Mouse (Mus musculus) spleen, postnatal 4 days (tissue): ENCODE results near the gene Mydgf.

Source experiments
- DNase-seq, 2 experiments: peaks; one replicate each; pipeline ENCODE4 v3.0.0; 2022; ENCODE audit warnings: low spot score in 2 of 2

Mydgf gene

DNA sequence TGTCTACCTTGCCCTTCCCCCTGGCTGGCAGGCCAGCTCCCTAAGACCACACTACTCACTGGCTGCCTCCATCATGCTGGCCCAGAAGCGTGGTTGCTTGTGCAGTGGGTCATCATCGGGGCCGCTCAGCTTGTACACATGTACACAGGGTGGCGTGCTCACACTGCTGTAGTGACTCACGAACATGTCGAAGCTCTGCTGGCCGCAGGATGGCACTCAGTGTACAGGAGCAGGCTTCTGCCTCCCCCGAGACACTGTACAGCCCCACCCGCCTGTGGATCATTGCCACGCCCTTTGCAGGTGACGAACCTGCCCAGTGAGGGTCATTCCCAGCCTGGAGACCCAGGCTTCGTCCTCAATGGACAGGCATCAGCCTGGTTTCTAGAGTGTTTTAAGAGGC lies 10.6 kb upstream of the Mydgf start:
- DNase-seq, result no peak

DNA sequence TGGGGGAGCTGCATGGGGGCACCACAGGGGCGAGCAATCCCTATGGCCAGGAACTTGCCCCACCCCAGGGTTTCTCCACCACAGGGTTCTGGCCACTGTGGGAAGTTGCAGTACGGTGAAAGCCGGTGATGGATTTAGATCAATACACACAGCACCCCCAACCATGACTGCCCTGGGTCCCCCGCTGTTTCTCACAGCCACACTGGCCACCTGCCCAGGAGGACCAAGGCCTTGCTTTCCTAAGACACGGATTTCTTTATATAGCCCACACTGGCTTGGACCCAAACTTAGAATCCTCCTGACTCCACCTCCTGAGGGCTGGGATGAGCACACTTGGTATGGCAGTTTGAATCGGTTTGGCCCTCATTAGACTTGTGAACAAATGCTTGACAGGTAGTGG lies 7.5 kb upstream of the Mydgf start:
- DNase-seq, result no peak

DNA sequence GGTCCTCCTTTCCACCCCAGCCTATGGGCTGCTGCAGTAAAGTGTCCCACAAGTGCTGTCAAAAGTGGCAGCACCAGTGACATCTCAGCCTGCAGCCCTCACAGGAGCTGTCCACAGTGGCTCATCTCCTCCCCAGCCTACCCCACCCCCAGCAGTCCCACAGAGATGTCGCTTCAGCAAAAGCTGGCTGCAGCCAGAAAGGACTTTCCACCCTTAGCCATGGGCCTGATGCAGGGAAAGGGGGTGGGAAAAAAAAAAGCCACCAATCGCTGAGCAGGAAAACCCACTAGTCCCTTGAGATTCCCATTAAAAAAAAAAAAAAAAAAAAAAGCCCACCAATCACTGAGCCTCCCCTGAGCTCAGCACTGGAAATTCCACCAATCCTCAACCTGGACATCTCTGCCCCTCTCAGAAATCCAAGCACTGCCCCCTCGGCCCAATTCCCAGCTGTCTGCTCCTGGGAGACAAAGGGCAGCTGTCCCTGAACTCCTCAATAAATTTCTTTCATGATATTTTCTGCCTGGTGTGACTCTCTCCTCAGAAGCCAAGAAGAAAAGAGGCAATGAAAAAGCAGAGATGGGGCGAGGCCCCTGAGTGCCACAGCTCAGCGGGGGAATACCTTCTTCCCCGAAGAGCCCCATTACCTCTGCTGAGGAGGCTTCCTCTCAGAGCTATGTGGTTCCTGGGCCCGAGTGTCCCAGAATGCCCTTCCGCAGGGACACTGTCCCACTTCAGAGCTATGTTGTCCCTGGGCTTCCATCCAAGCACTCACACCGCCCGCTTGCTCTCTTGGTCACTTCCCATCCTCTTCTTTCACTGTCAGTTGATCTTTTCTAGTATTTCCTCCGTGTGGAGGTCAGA lies 1.8 kb upstream of the Mydgf start:
- DNase-seq, result no peak

DNA sequence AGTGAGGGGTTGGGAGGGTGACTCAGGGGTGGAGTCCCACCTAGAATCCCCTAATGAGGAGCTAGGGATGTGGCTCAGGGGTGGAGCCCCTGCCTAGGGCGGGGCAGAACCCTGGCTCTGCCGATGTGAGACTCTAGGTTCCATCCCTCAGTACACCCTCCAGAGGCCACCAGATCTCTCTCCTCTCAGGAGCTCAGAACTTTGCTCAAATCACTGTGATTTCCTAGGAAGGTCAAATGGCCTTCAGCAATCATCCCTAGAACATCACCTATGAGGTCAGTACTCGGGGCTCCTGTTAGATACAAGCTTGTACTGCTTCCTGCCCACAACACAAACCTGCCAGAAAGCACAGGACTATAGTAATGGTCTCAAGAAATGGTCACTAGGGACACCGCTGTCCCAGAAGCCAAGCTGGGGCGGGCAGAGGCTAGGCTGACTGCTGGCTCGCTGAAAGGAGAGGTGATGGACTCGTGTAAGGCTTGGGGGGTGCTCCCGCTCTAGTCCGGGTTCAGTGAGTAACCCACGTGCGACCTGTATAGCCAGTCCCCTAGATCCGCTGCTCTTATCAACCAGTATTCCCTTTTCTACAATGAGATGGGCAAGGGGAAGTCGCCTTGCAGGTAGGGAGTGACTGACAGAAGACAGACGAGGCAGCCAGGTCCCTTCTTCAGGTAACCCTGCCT lies 604 bp downstream of the Mydgf start:
- no peak for DNase-seq

DNA sequence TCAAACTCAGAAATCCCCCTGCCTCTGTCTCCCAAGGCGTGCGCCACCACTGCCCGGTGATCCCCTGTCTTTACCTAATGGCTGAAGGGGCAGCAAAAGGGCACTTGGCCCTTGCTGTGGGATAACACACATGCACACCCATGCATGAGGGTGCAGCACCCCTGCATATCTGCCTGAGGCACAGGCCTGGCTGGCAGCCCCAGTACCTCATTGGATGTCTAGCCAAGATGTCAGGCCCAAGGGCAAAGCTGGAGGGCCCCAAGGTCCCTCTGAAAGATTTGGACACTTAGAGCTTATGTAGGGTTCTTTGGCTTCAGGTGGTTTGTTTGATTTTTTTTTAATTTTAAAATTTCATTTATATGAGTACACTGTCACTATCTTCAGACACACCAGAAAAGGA lies 8.3 kb downstream of the Mydgf start:
- no peak for DNase-seq

DNA sequence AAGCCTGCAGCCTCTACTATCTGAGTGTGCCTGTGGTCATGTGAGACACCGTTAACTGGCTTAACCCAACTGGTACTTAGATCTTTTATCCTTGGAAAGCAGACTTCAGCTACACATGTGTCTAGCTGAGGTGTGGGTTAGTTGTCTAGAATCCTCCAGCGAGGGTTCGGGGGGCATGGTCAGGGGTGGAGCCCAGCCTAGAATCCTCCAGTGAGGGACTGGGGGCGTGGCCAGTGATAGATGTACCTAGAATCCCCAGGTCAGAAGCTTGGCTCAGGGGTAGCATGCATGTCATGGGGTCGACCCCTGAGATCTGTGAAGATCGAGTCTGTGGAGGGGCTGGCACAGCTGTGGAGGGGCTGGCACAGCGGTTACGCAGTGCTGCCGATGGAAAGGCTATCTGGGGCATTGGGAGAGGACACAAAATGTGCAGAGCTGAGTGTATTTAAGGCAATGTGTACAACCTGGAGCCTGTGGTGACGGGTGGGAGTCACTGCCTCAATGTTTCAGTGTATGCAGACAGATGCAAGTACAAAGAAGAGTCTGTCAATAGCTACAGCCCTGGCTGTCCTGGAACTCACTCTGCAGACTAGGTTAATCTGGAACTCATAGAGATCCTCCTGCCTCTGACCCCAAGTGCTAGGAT lies 10.2 kb downstream of the Mydgf start:
- peak in 1 of 2 experiments; percentile 36 for DNase-seq

DNA sequence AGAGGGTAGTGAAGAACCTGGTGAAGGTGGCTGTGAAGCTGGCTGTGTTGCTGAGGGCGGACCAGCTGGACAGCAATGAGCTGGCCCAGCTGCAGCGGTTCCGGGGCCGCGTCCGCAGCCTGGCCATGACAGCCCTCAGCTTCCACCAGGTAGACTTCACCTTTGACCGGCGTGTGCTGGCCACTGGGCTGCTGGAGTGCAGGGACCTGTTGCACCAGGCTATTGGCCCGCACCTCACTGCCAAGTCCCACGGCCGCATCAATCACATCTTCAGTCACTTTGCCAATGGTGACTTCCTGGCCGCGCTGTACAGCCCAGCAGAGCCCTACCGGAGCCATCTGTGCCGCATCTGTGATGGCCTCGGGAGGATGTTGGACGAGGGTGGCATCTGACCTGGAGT lies 11.8 kb downstream of the Mydgf start:
- DNase-seq, result no peak

DNA sequence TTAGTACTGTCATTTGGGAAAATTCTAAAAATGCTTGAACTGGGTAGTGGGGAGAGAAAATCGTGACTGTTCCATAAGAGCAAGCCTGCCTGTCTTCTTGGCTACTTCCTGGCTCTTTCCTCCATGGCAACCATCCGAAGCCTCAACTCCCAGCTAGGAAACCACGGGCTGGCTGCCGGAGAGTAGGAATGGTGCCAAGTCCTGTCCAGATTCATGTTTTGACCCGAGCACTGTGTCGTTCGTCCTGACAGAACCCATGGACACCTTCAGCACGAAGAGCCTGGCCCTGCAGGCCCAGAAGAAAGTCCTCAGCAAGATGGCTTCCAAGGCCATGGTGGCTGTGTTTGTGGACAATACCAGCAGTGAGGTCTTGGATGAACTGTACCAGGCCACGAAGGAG lies 12.3 kb downstream of the Mydgf start:
- DNase-seq, result no peak

DNA sequence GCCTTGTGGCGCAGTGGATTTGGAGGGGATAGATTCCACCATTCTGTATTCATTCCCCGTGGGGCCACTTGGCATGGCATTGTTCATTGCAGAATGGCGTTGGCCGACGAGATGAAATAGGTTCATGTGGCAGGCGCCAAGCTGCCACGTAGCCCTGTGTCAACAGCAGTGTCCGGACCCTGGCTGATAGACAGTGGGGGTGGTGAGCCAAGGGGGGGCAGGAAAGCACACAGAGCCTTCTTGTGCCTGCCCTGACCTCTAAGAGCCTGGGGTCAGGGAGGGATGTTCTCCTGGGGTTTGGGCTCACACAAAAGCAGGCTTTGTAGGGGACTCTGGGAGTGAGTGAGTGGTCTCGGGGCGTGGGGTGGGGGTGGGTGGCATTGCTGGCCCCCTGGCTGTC lies 13.1 kb downstream of the Mydgf start:
- no peak for DNase-seq

DNA sequence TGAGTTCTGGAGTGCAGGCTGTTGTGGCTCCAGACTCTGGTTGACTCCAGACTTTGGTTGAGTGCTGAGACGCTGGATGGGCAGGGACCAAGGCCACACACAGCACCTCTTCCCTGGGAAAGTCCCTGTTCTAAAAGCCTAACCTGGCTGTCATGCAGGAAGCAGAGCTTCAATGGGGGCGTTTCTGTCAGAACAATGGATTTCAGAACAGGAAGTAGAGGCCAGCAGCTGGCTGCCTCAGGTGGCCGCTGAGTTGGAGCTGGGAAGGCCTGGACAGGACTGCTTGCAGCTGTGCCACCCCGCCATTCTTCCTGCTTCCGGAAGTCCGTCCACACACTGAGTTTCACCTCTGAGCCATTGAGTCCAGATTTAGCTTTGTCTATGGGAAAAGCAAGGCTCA lies 13.9 kb downstream of the Mydgf start:
- DNase-seq, result no peak

DNA sequence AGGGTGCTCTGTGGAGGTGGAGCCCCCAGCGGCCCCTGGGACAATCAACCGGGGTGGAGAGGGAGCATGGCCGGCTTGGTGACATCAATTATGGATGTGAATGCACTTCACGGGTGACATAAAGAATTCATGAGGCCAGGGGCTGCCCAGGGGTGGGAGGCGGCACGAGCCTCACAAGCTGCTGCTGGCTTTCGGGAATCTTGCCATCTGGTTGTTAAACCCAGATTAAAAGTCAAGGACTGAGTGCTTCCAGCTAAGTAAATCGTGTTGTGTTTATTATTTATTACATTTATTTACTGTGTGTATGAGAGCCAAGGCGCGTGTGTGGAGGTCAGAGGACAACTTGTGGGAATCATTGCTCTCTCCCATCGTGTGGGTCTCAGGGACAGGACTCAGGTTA lies 18.0 kb downstream of the Mydgf start:
- DNase-seq, result no peak

DNA sequence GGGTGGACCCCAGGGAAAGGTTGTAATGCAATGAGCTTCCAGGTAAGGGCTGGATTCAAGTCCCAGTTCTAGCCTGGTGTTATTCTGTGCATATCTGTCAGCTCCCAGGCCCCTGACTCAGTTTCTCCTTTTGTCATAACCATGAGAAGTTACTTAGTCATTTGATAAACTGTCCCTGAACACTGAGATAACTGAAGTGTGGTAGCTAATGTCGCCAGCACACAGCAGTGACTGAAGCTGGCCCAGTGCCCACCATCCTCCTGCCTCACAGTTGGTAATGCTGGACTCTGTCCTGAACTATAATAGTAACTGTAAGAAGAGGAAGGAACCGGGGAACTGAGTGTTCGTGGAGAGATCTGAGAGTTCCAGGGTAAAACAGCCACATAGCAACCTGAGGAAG lies 19.2 kb downstream of the Mydgf start:
- DNase-seq, result no peak

DNA sequence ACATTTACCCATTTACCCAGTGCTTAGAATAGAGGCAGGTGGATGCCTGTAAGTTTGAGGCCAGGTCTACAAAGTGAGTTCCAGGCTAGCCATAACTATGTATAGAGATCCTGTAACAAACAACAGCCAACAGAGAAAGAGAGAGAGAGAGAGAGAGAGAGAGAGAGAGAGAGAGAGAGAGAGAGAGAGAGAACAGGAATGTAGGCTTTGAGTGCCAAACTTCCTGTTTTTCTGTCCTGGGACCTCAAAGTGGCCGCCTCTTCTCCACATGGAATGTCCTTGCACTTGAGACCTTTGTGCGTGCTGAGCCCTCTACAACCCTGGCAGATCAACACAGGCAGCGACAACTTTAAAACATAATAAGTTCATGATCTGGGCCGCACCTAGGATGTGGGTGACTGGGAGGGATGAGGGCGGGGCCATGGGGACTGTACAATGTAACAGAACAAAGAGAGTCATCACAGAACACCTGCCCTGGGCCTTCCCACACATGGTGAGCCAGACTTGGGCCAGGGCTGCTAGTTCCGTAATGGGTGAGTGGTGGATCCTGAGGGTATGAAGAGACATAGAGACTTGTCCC lies 20.1 kb downstream of the Mydgf start:
- peak in 1 of 2 experiments; percentile 24 for DNase-seq

DNA sequence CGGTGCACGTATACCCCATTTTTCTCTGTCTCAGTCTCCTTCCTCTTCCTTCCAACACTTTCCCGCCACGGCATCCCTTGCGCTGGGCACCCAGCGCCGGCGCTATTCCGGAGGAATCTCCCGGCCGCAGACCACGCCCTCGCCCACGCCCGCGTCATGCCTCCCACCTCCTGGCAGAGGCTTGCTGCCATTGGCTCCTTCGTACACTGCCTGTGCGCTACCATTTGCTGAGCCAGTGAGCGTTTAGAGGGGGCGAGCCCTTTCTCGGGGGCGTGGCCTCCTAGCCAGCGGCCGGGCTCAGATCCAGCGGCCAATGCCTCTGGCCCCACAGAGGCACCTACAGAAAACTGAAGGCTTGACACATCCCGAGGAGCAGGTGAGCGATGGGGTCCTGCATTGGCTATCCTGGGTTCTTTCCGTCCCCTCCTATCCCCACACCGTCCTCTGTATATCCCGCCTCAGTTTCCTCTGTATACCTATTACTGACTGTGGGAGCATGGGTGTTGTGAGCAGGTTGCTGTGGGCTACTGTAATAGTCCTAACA lies 21.4 kb downstream of the Mydgf start, which contains the start of gene Tnfaip8l1:
Gene Tnfaip8l1 (plus strand): TSS at position 247 of the 544 bp plus-strand sequence.
- DNase-seq, result peak; percentile 89 to 92

DNA sequence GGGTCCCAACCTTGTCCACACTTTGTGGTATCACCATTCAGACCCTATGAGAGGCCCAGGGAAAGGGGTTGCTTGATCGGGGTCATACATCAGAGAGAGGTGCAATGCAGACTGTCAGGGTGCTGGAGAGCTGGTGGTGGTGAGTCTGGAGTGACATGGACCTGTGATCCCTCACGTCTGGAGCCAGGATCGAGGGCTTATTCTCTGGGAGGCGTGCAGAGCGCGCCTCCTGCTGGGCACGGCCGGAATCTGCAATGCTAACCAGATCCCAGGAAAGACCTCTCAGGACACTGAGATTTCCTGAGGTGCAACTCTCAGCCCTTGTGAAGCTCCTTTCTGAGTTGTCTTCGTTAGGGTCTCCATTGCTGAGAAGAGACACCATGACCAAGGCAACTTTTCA lies 24.0 kb downstream of the Mydgf start:
- peak in 1 of 2 experiments; percentile 34 for DNase-seq

DNA sequence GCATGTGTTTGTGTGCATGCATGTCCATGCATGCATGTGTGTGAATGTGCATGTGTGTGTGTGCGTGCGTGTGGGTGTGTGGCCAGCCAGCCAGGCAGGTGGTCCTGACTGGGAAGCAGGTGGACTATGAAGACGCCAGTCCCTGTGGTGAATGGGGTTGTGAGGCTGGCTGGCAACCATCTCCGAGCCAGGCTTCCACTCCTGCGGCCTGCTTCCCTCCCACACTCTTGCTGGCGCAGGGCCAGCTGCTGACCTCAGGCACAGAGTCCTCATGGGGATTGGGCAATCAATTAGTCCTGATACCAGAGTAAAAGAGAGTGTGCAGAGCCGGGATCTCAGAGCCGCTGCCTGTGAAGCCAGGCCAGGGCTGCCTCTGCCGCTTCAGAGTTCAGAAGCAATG lies 30.1 kb downstream of the Mydgf start:
- no peak for DNase-seq

DNA sequence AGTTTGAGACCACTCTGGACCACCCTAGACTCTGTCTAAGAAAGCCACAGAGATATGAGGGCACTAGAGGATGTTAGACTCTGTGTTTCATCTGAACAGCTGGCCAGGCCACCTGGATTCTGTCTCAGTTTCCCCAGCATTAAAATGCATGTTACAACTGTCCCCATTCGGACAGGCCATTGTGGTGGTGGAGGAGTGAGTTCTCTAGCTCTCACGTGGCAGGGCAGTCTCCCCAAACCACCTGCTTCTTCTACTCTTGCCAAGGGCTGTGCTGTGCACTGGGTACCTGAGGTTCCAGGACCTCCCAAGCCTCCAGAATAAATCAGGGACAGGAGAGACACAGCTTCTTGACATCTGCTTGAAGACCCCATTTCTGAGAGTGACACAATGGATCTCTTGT lies 33.8 kb downstream of the Mydgf start:
- no peak for DNase-seq

DNA sequence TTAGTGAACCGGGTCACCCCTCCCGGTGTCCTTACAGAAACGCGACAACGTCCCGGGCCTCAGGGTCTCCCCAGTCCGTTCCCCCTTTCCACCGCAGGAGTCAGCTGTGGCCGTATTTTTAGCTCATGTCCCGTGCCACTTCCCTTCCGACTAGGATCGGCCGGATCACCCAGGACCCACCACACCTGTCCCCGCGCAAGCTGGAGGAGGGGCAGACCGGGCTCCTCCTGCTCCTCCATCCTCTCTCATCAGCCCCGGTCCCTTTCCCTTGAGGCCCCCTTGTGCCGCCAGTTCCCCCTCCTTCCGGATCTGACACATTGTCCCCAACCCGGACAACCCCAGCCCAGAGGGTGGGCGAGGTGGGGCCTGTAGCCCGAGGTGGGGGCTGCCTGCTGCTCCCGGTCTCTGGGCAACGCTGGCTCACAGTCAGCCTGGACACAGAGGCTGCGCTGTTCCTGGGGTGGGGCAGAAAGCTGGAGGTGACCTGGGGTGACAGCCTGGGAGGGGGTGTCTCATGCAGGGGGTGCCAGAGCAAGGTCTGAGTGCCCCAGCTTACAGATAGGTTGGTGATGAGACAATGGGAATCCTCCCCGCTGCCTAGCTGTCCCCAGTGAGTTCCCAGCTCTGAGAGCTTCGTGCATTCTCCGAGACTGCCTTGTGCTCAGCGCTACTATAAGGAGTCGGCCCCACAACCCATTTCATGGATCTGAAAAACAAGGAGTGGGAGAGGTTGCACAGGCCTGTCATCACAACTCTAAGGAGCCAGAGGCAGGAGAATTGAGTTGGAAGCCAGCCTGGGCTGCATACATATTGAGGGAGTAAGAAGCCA lies 34.7 kb downstream of the Mydgf start:
- DNase-seq, result no peak

DNA sequence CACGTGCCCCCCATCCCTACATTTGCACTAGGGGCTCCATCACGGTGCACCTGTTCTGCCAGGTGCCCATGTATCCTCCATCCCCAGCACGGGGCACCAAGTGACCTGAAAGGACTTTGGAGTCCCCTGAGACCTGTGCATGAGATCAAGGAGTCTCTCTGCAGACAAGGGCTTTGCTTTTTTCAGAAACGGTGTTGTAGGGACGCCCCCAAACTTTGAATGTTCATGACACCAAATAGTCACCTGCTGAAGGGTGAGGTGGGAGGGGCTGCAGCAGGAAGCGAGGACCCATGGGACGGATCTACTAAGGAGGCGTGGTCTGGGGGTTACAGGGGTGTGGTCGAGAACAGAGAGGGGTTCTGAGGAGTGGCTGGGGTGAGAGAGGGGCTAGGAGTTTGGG lies 35.4 kb downstream of the Mydgf start:
- no peak for DNase-seq

DNA sequence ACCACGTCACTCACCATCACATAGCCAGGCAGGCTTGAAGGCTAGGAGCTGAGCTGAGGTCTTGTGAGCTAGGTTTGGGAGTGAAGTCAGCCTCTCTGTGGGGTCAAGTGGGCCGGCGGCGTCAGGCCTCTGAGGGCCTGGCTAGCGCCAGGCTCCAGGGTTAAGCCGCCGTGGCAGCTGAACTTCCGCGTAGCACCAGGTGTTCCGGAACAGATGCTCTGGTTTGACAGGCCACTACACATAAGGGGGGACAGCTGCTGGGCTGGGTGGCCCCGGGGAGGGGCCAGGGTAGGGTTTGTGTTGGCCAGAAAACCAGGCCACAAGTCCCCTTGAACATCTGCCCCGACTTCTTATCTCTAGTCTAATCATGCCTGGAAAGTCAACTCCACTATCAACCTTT lies 36.3 kb downstream of the Mydgf start:
- DNase-seq, result no peak

DNA sequence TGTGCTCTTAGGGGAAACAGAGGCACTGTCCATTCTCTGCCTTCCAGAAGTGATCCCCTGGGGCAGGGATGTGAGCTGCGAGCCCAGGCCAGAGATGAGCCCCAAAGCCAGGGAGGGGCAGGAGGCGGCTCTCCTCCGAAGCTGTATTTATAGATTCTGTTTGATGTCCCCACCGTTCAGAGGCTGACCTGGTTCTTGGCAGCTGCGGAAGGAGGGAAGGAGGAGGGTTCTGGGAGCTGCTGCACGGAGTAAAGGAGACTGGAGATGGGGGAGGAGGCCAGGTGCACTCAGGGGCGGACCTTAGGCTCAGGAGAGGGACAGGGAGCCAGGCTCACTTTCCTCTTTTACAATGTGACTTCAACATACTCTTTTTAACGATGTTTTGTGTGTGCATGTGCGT lies 37.6 kb downstream of the Mydgf start:
- no peak for DNase-seq
